Mouse (Mus musculus): ENCODE results near the gene Ffar1. TPM values are rescaled to one million over a fixed set of nuclear protein-coding genes. Genes with fewer than 3 reads are reported as not detected.
A peak's percentile ranks its signal among the peaks of the same experiment; 100 is the strongest.

The Ffar1 gene
- polyA plus RNA-seq, 1 experiment from 2014 or later: not detected

GRCm38 (mm10) chr7:30884047-30884446 is 22.7 kb upstream of the Ffar1 start:
- ATAC-seq (replicated peaks; ENCODE audit: low FRiP score): no peak
- Histone ChIP-seq H3K27ac (no peak overlapping the region), H3K4me2 (no peak overlapping the region), H3K36me3 (no peaks in the 10 kb centered on the region), H3K4me1 (no peaks in the 10 kb centered on the region), H3K9me3 (replicated peaks) (no peaks in the 10 kb centered on the region), H3K27me3 (no peaks in the 10 kb centered on the region), H3K9ac (no peak overlapping the region), H3K4me3 (replicated peaks) (no peak overlapping the region)

- Histone ChIP-seq H3K9me3 (replicated peaks) (no peaks in the 10 kb centered on the region), H3K27me3 (no peaks in the 10 kb centered on the region), H3K4me2 (no peak overlapping the region), H3K27ac (no peak overlapping the region), H3K4me3 (replicated peaks) (no peak overlapping the region), H3K36me3 (no peaks in the 10 kb centered on the region), H3K9ac (no peak overlapping the region), H3K4me1 (no peaks in the 10 kb centered on the region)
- no peak for ATAC-seq (replicated peaks; ENCODE audit: low FRiP score)
- WGBS: 75% methylated on average over 3 of the region's 3 CpGs
Observed at GRCm38 (mm10) chr7:30881367-30881766, 20.0 kb upstream of the Ffar1 start.

- Histone ChIP-seq H3K36me3 (no peaks in the 10 kb centered on the region), H3K9me3 (replicated peaks) (no peaks in the 10 kb centered on the region), H3K27me3 (no peaks in the 10 kb centered on the region), H3K4me1 (no peaks in the 10 kb centered on the region), H3K9ac (no peak within 1 kb of the TSS), H3K4me2 (no peak within 1 kb of the TSS), H3K27ac (no peak within 1 kb of the TSS), H3K4me3 (replicated peaks) (no peak within 1 kb of the TSS)
- ATAC-seq (replicated peaks; ENCODE audit: low FRiP score): no peak
- WGBS: 61% methylated on average over 7 of the region's 7 CpGs
Observed at GRCm38 (mm10) chr7:30880176-30880575, 18.8 kb upstream of the Ffar1 start, which contains the start of gene Cd22. TSS of gene Cd22 (minus strand) at chr7:30880342.

- no peaks in the 10 kb centered on the region for H3K9me3 ChIP-seq (replicated peaks)
- H3K27me3 ChIP-seq: no peaks in the 10 kb centered on the region
- no peak overlapping the region for H3K9ac ChIP-seq
- no peaks in the 10 kb centered on the region for H3K4me1 ChIP-seq
- no peak for ATAC-seq (replicated peaks; ENCODE audit: low FRiP score)
- no peak overlapping the region for H3K4me2 ChIP-seq
- H3K4me3 ChIP-seq (replicated peaks): no peak overlapping the region
- WGBS: 82% methylated on average over 6 of the region's 6 CpGs
- no peaks in the 10 kb centered on the region for H3K36me3 ChIP-seq
- H3K27ac ChIP-seq: no peak overlapping the region
Observed at GRCm38 (mm10) chr7:30878950-30879349, 17.6 kb upstream of the Ffar1 start.

GRCm38 (mm10) chr7:30873083-30873482 is 11.7 kb upstream of the Ffar1 start:
- ATAC-seq (replicated peaks; ENCODE audit: low FRiP score): no peak; the same call in 1 of the 2 replicates
- Histone ChIP-seq H3K27ac (no peak overlapping the region), H3K4me1 (no peaks in the 10 kb centered on the region), H3K9ac (no peak overlapping the region), H3K36me3 (no peaks in the 10 kb centered on the region), H3K4me3 (replicated peaks) (no peak overlapping the region), H3K9me3 (replicated peaks) (no peaks in the 10 kb centered on the region), H3K27me3 (no peaks in the 10 kb centered on the region), H3K4me2 (peak overlapping the region; percentile 43)
- WGBS: 20% methylated on average over 15 of the region's 15 CpGs

- no peak overlapping the region for H3K4me3 ChIP-seq (replicated peaks)
- H3K9ac ChIP-seq: no peak overlapping the region
- 36% methylated on average over 8 of the region's 8 CpGs for WGBS
- no peaks in the 10 kb centered on the region for H3K9me3 ChIP-seq (replicated peaks)
- H3K4me1 ChIP-seq: peaks cover 17% of the 10 kb centered on the region
- 0 out of 2 replicates have a peak, but pooled peaks have one; percentile 24 for ATAC-seq (replicated peaks; ENCODE audit: low FRiP score)
- no peaks in the 10 kb centered on the region for H3K36me3 ChIP-seq
- H3K27ac ChIP-seq: 0 out of 2 replicates have a peak overlapping the region, but pooled peaks have one; percentile 27
- no peak overlapping the region for H3K4me2 ChIP-seq
- no peaks in the 10 kb centered on the region for H3K27me3 ChIP-seq
Observed at GRCm38 (mm10) chr7:30863386-30863785, 2.0 kb upstream of the Ffar1 start.

GRCm38 (mm10) chr7:30859635-30860402 is 1.5 kb downstream of the Ffar1 start:
- 9% methylated on average over 14 of the region's 16 CpGs for WGBS
- H3K9ac ChIP-seq: no peak overlapping the region

GRCm38 (mm10) chr7:30859290-30859634 is 2.1 kb downstream of the Ffar1 start:
- no peak overlapping the region for H3K9ac ChIP-seq
- ATAC-seq (replicated peaks; ENCODE audit: low FRiP score): peak; percentile 22; the same call in 1 of the 2 replicates

More at GRCm38 (mm10) chr7:30859635-30860402, 1.5 kb downstream of the Ffar1 start:
- Histone ChIP-seq H3K27me3 (0 out of 2 replicates have a peak, but pooled peaks cover 5% of the 10 kb centered on the region), H3K27ac (no peak overlapping the region), H3K4me3 (replicated peaks) (peak overlapping the region; percentile 28), H3K36me3 (no peaks in the 10 kb centered on the region), H3K4me1 (peaks cover 17% of the 10 kb centered on the region), H3K4me2 (peak overlapping the region; percentile 56), H3K9me3 (replicated peaks) (no peaks in the 10 kb centered on the region)
- peak; percentile 57 for ATAC-seq (replicated peaks; ENCODE audit: low FRiP score)

GRCm38 (mm10) chr7:30857746-30858145 is 3.6 kb downstream of the Ffar1 start:
- no peak overlapping the region for H3K27ac ChIP-seq
- ATAC-seq (replicated peaks; ENCODE audit: low FRiP score): no peak
- no peaks in the 10 kb centered on the region for H3K9me3 ChIP-seq (replicated peaks)
- no peak overlapping the region for H3K4me3 ChIP-seq (replicated peaks)
- H3K36me3 ChIP-seq: no peaks in the 10 kb centered on the region
- H3K9ac ChIP-seq: no peak overlapping the region
- H3K4me2 ChIP-seq: no peak overlapping the region
- 0 out of 2 replicates have a peak, but pooled peaks cover 5% of the 10 kb centered on the region for H3K27me3 ChIP-seq
- 71% methylated on average over 1 of the region's 1 CpGs for WGBS
- peaks cover 7% of the 10 kb centered on the region; the same call in 1 of the 2 replicates for H3K4me1 ChIP-seq

More at GRCm38 (mm10) chr7:30859290-30859634, 2.1 kb downstream of the Ffar1 start:
- H3K4me3 ChIP-seq (replicated peaks): no peak overlapping the region
- no peak overlapping the region for H3K27ac ChIP-seq
- no peaks in the 10 kb centered on the region for H3K36me3 ChIP-seq
- no peaks in the 10 kb centered on the region for H3K9me3 ChIP-seq (replicated peaks)
- 0 out of 2 replicates have a peak, but pooled peaks cover 5% of the 10 kb centered on the region for H3K27me3 ChIP-seq
- H3K4me1 ChIP-seq: peaks cover 17% of the 10 kb centered on the region
- no peak overlapping the region for H3K4me2 ChIP-seq

- Histone ChIP-seq H3K4me3 (replicated peaks) (no peak within 1 kb of the TSS), H3K4me2 (no peak within 1 kb of the TSS), H3K27ac (no peak within 1 kb of the TSS), H3K9me3 (replicated peaks) (no peaks in the 10 kb centered on the region), H3K4me1 (peaks cover 7% of the 10 kb centered on the region; the same call in 1 of the 2 replicates), H3K9ac (no peak within 1 kb of the TSS), H3K27me3 (0 out of 2 replicates have a peak, but pooled peaks cover 5% of the 10 kb centered on the region), H3K36me3 (no peaks in the 10 kb centered on the region)
- no peak for ATAC-seq (replicated peaks; ENCODE audit: low FRiP score)
- WGBS: 77% methylated on average over 6 of the region's 6 CpGs
Observed at GRCm38 (mm10) chr7:30856078-30856477, 5.3 kb downstream of the Ffar1 start, which contains the start of gene Ffar3. TSS of gene Ffar3 (minus strand) at chr7:30856178.

GRCm38 (mm10) chr7:30851421-30851820 is 9.9 kb downstream of the Ffar1 start:
- Histone ChIP-seq H3K4me1 (no peaks in the 10 kb centered on the region), H3K9me3 (replicated peaks) (no peaks in the 10 kb centered on the region), H3K27me3 (no peaks in the 10 kb centered on the region), H3K36me3 (no peaks in the 10 kb centered on the region), H3K27ac (no peak overlapping the region), H3K4me2 (no peak overlapping the region), H3K9ac (no peak overlapping the region), H3K4me3 (replicated peaks) (no peak overlapping the region)
- ATAC-seq (replicated peaks; ENCODE audit: low FRiP score): no peak
- WGBS: 82% methylated on average over 1 of the region's 1 CpGs

GRCm38 (mm10) chr7:30847934-30848333 is 13.4 kb downstream of the Ffar1 start:
- Histone ChIP-seq H3K4me3 (replicated peaks) (no peak overlapping the region), H3K9ac (no peak overlapping the region), H3K27me3 (no peaks in the 10 kb centered on the region), H3K36me3 (no peaks in the 10 kb centered on the region), H3K27ac (no peak overlapping the region), H3K4me1 (no peaks in the 10 kb centered on the region), H3K9me3 (replicated peaks) (no peaks in the 10 kb centered on the region), H3K4me2 (no peak overlapping the region)
- 75% methylated on average over 6 of the region's 6 CpGs for WGBS
- ATAC-seq (replicated peaks; ENCODE audit: low FRiP score): no peak

Data from kidney, embryonic 15.5 days (tissue).